Mouse (Mus musculus) thymus, postnatal 14 days (tissue): ENCODE results near the gene Ccdc85b.

Source experiments
- DNase-seq: peaks from one replicate; pipeline ENCODE4 v3.0.0; 2021

Gene Ccdc85b

GRCm38 (mm10) chr19:5455037-5455436 is 2.7 kb downstream of the Ccdc85b start:
- no peak for DNase-seq

- no peak for DNase-seq
These were observed 5.9 kb downstream of the Ccdc85b start for GRCm38 (mm10) chr19:5451766-5452165.

- DNase-seq = no peak
These were observed 8.0 kb downstream of the Ccdc85b start for GRCm38 (mm10) chr19:5449673-5450072.

GRCm38 (mm10) chr19:5448354-5449150 is 9.1 kb downstream of the Ccdc85b start:
- no peak for DNase-seq

- DNase-seq = peak; percentile 90
These were observed 10.0 kb downstream of the Ccdc85b start, which contains the start of gene Fosl1 for GRCm38 (mm10) chr19:5447515-5448353. Fosl1 (plus strand) TSS chr19:5447547.

- no peak for DNase-seq
These were observed 11.9 kb downstream of the Ccdc85b start for GRCm38 (mm10) chr19:5445747-5446146.

- no peak for DNase-seq
These were observed 12.7 kb downstream of the Ccdc85b start for GRCm38 (mm10) chr19:5444954-5445353.

- DNase-seq = no peak
These were observed 13.3 kb downstream of the Ccdc85b start for GRCm38 (mm10) chr19:5444371-5444908.

GRCm38 (mm10) chr19:5433951-5434350 is 23.7 kb downstream of the Ccdc85b start:
- DNase-seq = no peak

- DNase-seq = peak; percentile 81
These were observed 24.5 kb downstream of the Ccdc85b start for GRCm38 (mm10) chr19:5432992-5433852.

GRCm38 (mm10) chr19:5431911-5432464 is 25.7 kb downstream of the Ccdc85b start:
- DNase-seq = no peak

- DNase-seq = peak; percentile 37
These were observed 27.3 kb downstream of the Ccdc85b start for GRCm38 (mm10) chr19:5430408-5430807.

GRCm38 (mm10) chr19:5429806-5430205 is 27.9 kb downstream of the Ccdc85b start:
- DNase-seq = no peak

GRCm38 (mm10) chr19:5429219-5429618 is 28.5 kb downstream of the Ccdc85b start:
- no peak for DNase-seq

- peak; percentile 65 for DNase-seq
These were observed 29.6 kb downstream of the Ccdc85b start for GRCm38 (mm10) chr19:5428083-5428482.

- DNase-seq = no peak
These were observed 30.9 kb downstream of the Ccdc85b start for GRCm38 (mm10) chr19:5426640-5427290.

- peak; percentile 30 for DNase-seq
These were observed 31.7 kb downstream of the Ccdc85b start for GRCm38 (mm10) chr19:5425906-5426565.

- DNase-seq = peak; percentile 97
These were observed 32.6 kb downstream of the Ccdc85b start, which contains the start of the genes Drap1 and AI837181 for GRCm38 (mm10) chr19:5424782-5425741. Drap1 (minus strand) TSS chr19:5424979. AI837181 (plus strand) TSS chr19:5425144.

- DNase-seq = peak; percentile 84
These were observed 33.5 kb downstream of the Ccdc85b start for GRCm38 (mm10) chr19:5424092-5424781.
